Mouse (Mus musculus) adipocyte (in vitro differentiated cells): ENCODE measurements at regions not wholly inside any gene's neighbourhood (a gene's known extent, or its start where the extent isn't known, plus 50 kb on each side); places are given as distances from the start of the nearest gene placed in this dataset.

ENCODE experiments used
- DNase-seq: peaks from one replicate; pipeline ENCODE4 v3.0.0-alpha.2; 2016; ENCODE audit warnings: low spot score

DNA sequence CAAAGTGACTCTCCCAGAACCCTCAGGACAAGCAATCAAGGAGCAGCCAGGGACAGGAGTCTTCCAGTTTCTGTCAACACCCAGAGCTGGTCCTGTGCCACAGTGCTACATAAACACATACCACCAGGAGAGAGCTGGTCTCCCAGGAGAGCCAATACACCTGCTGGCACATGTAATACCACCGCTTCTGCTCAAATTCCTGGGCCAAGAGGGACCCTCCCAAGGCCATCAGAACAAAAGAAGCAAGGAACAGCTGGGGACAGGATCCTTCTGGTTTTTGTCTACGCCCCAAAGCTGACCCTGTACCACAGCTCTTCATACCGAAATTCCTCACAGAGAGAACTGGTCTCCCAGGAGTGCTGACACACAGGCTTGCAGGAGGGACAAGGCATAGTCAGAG is 695.4 kb upstream of the Tbl1xr1 start:
- no peak for DNase-seq

GRCm38 (mm10) chr3:21403551-21403950 is 672.9 kb upstream of the Tbl1xr1 start:
- no peak for DNase-seq

DNA sequence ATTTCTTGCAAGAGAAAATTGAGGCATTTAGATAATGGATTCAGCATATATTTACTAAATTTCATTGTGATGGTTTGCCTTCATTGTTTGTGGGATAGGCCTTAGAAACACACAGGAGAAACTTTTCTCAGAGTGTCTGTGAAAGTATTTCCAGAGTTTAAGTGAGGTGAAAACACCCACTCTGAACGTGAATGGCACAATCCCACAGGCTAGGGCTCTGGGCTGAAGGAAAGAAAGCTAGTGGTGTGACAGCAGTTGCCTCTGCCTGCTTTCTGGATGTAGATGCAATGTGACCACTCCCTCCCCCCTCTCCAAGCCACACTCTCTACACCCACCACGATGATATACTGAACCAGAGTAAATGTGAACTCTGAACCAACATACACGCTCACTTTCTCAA is 672.4 kb upstream of the Tbl1xr1 start:
- DNase-seq = no peak

GRCm38 (mm10) chr3:21407077-21407476 is 669.4 kb upstream of the Tbl1xr1 start:
- DNase-seq = no peak

- no peak for DNase-seq
Observed at GRCm38 (mm10) chr3:21412010-21412409, 664.4 kb upstream of the Tbl1xr1 start.

DNA sequence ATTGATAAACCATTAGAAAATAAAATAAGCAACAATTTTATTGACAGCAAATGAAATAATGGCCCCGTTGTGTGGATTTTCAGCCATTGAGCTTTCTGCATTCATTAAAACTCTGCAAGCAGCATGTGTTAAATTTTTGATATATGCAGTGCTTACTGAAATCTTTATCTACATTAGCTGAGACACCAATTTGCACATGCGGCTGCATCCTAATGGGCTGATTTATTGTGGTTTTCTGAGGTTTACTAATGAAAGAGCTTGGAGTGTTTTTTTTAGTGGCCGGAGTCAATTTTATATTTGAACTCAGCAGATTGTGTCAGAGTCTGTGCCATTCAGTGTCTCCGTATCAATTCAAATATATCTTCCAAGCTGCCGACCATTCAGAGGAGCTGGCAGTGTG is 653.3 kb upstream of the Tbl1xr1 start:
- DNase-seq = no peak

GRCm38 (mm10) chr3:21426538-21426937 is 649.9 kb upstream of the Tbl1xr1 start:
- DNase-seq = no peak

DNA sequence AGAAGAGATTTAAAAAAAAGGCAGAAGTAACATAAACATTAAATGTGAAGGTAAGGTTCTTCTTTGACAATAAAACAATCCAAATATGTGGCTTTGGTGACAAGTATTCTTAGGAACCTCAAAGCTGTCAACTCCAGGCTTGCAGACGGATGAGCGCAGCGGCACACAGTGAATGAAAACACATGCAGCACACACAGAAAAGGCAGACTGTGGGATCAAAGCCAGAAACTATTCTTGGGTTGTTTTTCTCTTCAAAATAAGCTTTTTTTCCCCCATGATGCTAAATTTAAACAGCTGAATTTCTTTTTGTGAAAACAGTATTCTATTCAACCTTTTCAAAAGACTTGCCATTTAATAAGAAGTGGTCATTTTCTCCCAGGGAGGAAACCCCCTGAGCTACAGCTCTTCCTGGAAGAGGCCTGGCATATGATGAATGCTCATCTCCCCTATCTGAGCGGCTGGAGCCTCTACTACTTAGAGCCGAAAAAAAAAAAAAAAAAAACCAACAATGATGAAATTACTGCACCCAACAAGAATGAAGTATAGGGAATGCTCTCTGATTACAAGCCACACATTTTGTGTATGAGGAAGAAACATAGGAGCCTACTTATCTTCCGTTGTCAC is 648.9 kb upstream of the Tbl1xr1 start:
- peak; percentile 24 for DNase-seq

GRCm38 (mm10) chr3:21428120-21428519 is 648.3 kb upstream of the Tbl1xr1 start:
- DNase-seq = no peak

- no peak for DNase-seq
Observed at GRCm38 (mm10) chr3:21464245-21464644, 612.2 kb upstream of the Tbl1xr1 start.

- DNase-seq = peak; percentile 72
Observed at GRCm38 (mm10) chr3:21466113-21466645, 610.3 kb upstream of the Tbl1xr1 start.

DNA sequence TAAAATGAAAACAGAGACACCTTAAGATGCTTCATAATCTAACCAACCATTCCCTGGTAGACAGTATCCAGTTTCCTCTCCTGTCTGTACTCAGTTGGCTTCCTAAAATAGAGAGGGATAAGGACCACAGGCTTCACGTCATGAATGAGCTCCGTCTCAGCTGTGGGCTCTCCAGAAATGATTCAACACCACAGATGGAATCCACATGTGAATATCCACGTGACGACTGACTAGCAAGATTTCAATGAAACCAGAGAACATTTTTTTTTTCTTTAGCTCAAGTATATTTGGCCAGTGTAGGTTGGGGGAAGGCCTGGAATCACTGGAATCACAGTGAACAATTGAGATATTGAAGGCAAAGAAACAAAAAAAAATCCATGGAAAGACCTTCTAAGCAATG is 599.1 kb upstream of the Tbl1xr1 start:
- no peak for DNase-seq

- peak; percentile 70 for DNase-seq
Observed at GRCm38 (mm10) chr3:21479021-21479795, 597.2 kb upstream of the Tbl1xr1 start.

DNA sequence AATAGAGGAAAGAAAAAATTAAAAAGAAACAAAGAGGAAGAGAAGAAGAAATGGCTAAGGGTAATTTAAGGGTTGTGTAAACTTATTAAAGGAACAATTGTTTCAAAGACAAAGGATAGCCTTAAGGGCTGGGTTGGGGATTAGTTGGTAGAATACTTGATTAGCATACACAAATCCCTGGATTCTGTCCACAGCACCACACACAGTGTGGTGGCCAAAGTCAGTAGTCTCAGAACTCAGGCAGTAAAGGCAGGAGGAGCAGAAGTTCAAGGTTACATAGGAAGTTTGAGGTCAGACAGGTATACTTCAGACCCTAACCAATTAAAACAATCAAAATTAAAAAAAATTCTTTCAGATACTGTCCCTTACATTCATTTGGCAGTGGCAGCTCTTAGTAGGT is 596.6 kb upstream of the Tbl1xr1 start:
- no peak for DNase-seq

GRCm38 (mm10) chr3:21484052-21484451 is 592.4 kb upstream of the Tbl1xr1 start:
- DNase-seq = peak; percentile 22

DNA sequence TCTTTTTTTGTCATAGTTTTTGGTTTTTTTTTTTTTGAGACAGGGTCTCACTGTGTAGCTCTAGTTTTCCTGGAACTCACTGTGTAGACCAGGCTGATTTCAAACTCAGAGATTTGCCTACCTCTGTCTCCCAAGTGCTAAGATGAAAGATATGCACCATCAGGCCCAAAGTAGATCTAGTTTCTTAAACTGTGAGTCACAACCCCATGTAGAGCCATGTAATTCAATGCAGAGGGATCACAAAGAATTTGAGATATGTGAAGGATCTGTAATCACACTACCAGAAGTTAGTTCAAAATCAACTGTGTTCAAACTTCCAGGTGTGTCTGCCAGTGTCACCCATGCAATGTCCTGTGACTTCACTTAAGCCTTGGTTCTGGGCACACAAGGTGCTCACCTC is 591.0 kb upstream of the Tbl1xr1 start:
- DNase-seq = no peak

GRCm38 (mm10) chr3:21489547-21489946 is 586.9 kb upstream of the Tbl1xr1 start:
- DNase-seq = peak; percentile 38

GRCm38 (mm10) chr3:21492413-21492812 is 584.0 kb upstream of the Tbl1xr1 start:
- peak; percentile 51 for DNase-seq

DNA sequence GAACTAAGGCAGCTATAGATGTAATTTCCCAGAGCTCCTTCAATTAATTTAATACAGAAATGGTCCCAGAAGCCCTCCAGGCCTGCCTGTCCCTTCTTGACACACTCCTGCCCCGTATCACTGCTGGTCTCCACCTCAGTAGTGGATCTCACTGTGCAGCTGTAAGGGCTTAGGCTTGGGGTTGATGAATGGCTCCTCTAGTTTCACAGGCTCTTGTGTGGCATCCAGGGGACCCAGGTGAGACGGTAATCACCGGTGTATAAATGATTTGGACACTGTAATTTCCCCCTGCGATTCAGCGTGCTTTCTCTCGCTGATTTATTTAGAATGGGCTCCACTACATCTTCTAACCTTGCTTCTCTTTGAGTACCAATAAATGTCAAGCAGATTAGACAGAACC is 583.1 kb upstream of the Tbl1xr1 start:
- no peak for DNase-seq

DNA sequence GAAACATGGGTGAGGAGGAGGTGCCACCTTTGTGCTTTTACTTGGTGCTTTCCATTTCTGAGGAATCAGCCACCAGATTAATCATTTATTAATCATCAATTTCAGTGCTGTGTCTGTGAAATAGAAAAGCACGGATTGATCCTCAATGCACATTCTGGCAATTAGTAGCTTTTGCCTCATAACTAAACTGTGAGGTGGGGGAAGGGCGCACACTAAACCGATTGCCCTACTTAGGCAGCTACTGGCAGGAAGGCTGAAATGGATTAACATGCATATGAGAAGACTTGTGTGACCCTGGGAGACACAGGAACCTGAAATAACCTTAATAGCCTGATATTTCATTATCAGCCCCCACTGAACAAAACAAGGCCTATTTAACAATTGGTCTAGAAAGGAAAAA is 581.5 kb upstream of the Tbl1xr1 start:
- no peak for DNase-seq

DNA sequence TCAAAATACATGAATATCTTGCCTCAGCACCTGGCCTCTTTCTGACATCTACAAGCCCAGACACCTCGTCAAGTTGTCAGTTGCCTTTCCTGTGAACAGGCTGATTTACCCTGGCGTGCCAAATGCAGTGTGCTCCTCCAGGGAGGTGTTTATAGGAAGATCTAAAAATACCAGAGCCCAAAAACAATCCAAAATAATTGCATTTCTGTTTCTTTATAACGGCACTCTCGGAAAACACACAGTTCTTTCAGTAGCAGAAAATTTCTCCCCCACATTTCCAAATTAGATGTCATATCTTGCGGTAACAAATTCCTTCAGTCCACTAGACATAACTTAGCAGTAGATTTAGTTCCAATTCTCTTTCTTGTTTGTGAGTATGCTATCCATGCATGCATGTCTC is 580.8 kb upstream of the Tbl1xr1 start:
- DNase-seq = no peak

DNA sequence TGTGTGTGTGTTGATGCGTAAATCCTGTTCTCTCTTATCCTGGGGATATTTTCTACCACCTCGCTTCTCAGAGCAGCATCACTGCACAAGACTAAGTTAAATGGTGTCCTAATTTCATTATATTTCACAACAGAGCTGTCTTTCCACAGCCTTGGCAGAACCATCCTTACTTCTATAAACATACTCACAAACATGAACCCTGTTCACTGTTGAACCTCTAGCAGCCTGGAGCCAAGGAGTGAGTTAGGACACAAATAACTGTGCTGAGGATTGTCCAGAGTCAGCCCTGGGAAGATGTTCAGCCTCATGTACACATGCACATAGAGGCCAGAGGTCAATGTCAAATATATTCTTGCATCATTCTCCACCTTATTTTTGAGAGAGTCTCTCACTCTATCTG is 580.3 kb upstream of the Tbl1xr1 start:
- DNase-seq = peak; percentile 88

- peak; percentile 67 for DNase-seq
Observed at GRCm38 (mm10) chr3:21497011-21497410, 579.4 kb upstream of the Tbl1xr1 start.

DNA sequence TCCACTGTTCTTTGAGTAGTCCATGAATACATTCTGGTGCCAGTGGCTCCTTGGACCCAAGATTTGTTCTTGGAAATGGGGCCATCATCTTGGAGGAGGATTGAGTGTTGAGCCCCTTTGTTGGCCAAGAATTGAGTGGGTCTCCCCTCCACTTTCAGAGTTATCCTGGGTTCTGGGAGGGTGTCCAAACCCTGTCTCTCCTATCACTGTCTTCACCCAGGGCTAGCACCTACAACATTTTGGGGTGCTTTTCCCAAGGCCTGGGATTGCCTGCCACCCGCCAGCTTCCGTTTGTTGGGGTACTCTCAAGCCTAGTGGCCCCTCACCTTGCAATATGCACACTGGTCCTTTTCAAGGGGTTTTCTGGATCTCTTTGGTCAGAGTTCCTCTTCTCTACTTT is 568.8 kb upstream of the Tbl1xr1 start:
- DNase-seq = no peak
